Mouse (Mus musculus): ENCODE data around the gene Rad51b. TPM values are rescaled to one million over a fixed set of nuclear protein-coding genes. Genes with fewer than 3 reads are reported as not detected.
A peak's percentile ranks its signal among the peaks of the same experiment; 100 is the strongest.

The Rad51b gene
- polyA plus RNA-seq, 1 experiment from 2014 or later = 4.9 TPM

DNA sequence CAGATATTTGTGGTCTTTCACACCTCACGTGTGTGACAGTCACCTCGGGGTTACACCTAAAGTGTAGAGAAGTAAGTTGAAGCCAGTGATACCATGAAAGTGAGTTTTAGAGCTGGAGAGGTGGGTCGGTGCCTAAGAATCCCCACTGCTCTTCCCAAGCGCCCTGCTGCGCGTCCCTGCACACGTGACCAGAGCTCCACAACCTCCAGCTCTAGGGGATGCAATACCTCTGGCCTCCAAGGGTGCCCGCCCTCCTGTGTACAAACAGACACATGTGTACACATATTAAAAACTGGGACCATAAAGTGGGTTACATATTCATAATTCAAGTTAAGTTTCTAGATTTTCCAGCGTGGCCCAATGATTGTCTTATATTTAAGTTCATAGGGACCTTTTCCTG lies 159.2 kb downstream of the Rad51b start:
- no peaks in the 10 kb centered on the region for H3K9me3 ChIP-seq (replicated peaks; ENCODE audit: control insufficient read depth, low read length)
- no peaks in the 10 kb centered on the region for H3K4me1 ChIP-seq (ENCODE audit: control insufficient read depth, insufficient read depth, low read length)
- H3K4me2 ChIP-seq (ENCODE audit: low read depth, low read length) = no peak overlapping the region
- DNase-seq (ENCODE audit: low spot score) = no peak
- no peak for ATAC-seq (replicated peaks; ENCODE audit: insufficient number of reproducible peaks, low FRiP score, low TSS enrichment, low read depth)
- no peak overlapping the region for H3K27ac ChIP-seq (replicated peaks; ENCODE audit: low read depth, low read length)
- no peaks in the 10 kb centered on the region for H3K27me3 ChIP-seq (ENCODE audit: control insufficient read depth, insufficient read depth, low read length)
- 87% methylated on average over 9 of the region's 9 CpGs for WGBS
- H3K36me3 ChIP-seq (replicated peaks; ENCODE audit: control insufficient read depth, insufficient read depth, low read depth, low read length) = no peaks in the 10 kb centered on the region
- H3K9ac ChIP-seq (replicated peaks; ENCODE audit: low read length) = no peak overlapping the region
- H3K4me3 ChIP-seq (ENCODE audit: low read depth, low read length) = no peak overlapping the region

DNA sequence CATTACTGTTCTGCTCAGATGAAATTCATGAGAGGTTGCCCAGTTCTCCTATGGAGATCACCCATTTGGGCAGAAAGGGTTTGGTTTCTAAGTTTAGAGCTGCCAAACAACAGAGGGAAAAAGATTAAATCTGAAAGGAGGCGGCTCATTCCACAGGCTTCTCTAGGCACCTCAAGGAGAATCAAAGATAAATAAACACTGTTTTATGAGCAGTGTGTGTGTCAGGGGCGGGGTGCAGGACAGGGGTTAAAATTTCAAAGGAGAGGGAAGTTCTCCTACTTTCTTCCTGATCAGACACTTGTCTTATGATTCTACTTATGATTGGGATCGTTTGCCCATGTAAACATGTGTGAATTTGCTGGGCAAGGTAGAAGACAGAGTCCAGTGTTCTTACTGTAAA lies 166.3 kb downstream of the Rad51b start:
- H3K27me3 ChIP-seq (ENCODE audit: control insufficient read depth, insufficient read depth, low read length) = no peaks in the 10 kb centered on the region
- no peaks in the 10 kb centered on the region for H3K4me1 ChIP-seq (ENCODE audit: control insufficient read depth, insufficient read depth, low read length)
- no peaks in the 10 kb centered on the region for H3K36me3 ChIP-seq (replicated peaks; ENCODE audit: control insufficient read depth, insufficient read depth, low read depth, low read length)
- 69% methylated on average over 3 of the region's 3 CpGs for WGBS
- H3K9ac ChIP-seq (replicated peaks; ENCODE audit: low read length) = no peak overlapping the region
- ATAC-seq (replicated peaks; ENCODE audit: insufficient number of reproducible peaks, low FRiP score, low TSS enrichment, low read depth) = no peak
- no peak for DNase-seq (ENCODE audit: low spot score)
- no peak overlapping the region for H3K4me3 ChIP-seq (ENCODE audit: low read depth, low read length)
- no peak overlapping the region for H3K27ac ChIP-seq (replicated peaks; ENCODE audit: low read depth, low read length)
- H3K9me3 ChIP-seq (replicated peaks; ENCODE audit: control insufficient read depth, low read length) = no peaks in the 10 kb centered on the region
- H3K4me2 ChIP-seq (ENCODE audit: low read depth, low read length) = no peak overlapping the region

DNA sequence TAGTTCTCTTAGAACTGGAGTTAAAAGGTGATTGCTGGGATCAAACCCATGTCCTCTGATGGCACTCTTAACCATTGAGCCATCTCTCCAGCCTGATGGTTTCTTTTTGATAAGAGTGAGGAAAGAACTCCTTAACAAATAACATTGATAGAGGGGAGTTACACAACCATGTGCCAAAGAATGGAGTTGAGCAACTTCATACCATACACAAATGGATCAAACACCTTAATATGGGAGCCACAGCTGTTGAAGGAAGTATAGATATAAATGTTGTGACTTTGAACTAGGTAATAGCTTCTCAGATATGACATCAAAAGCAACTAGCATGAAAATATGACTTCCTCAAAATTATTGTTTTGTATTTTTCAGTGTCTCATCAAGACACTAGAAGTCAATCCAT lies 173.0 kb downstream of the Rad51b start:
- H3K4me3 ChIP-seq (ENCODE audit: low read depth, low read length) = no peak overlapping the region
- no peak overlapping the region for H3K27ac ChIP-seq (replicated peaks; ENCODE audit: low read depth, low read length)
- H3K36me3 ChIP-seq (replicated peaks; ENCODE audit: control insufficient read depth, insufficient read depth, low read depth, low read length) = no peaks in the 10 kb centered on the region
- no peak for ATAC-seq (replicated peaks; ENCODE audit: insufficient number of reproducible peaks, low FRiP score, low TSS enrichment, low read depth)
- no peaks in the 10 kb centered on the region for H3K4me1 ChIP-seq (ENCODE audit: control insufficient read depth, insufficient read depth, low read length)
- no peaks in the 10 kb centered on the region for H3K27me3 ChIP-seq (ENCODE audit: control insufficient read depth, insufficient read depth, low read length)
- H3K4me2 ChIP-seq (ENCODE audit: low read depth, low read length) = no peak overlapping the region
- no peaks in the 10 kb centered on the region for H3K9me3 ChIP-seq (replicated peaks; ENCODE audit: control insufficient read depth, low read length)
- no peak overlapping the region for H3K9ac ChIP-seq (replicated peaks; ENCODE audit: low read length)
- DNase-seq (ENCODE audit: low spot score) = no peak

DNA sequence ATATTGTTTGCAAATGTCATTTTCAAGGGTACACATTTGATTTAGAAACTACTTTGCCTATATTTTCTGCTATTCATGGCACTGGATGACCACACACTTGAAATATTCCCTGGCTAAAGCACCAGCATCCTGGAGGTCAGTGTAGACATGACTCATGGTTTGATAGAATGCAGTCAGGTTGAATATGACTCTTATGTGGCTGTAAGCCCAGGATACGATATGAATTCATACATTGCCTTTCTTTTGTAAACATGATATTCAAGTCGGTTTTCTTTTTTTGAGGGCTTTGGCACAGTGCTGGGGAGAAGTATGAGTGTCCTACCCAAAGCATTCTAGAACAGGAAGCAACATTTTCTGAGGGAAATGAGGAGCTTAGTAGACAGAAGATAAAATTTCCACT lies 174.8 kb downstream of the Rad51b start:
- Histone ChIP-seq H3K9me3 (replicated peaks; ENCODE audit: control insufficient read depth, low read length) (no peaks in the 10 kb centered on the region), H3K4me2 (ENCODE audit: low read depth, low read length) (no peak overlapping the region), H3K27ac (replicated peaks; ENCODE audit: low read depth, low read length) (no peak overlapping the region), H3K36me3 (replicated peaks; ENCODE audit: control insufficient read depth, insufficient read depth, low read depth, low read length) (no peaks in the 10 kb centered on the region), H3K4me3 (ENCODE audit: low read depth, low read length) (no peak overlapping the region), H3K4me1 (ENCODE audit: control insufficient read depth, insufficient read depth, low read length) (no peaks in the 10 kb centered on the region), H3K9ac (replicated peaks; ENCODE audit: low read length) (no peak overlapping the region), H3K27me3 (ENCODE audit: control insufficient read depth, insufficient read depth, low read length) (no peaks in the 10 kb centered on the region)
- WGBS = 86% methylated on average over 2 of the region's 2 CpGs
- DNase-seq (ENCODE audit: low spot score) (no peak), ATAC-seq (replicated peaks; ENCODE audit: insufficient number of reproducible peaks, low FRiP score, low TSS enrichment, low read depth) (no peak)

DNA sequence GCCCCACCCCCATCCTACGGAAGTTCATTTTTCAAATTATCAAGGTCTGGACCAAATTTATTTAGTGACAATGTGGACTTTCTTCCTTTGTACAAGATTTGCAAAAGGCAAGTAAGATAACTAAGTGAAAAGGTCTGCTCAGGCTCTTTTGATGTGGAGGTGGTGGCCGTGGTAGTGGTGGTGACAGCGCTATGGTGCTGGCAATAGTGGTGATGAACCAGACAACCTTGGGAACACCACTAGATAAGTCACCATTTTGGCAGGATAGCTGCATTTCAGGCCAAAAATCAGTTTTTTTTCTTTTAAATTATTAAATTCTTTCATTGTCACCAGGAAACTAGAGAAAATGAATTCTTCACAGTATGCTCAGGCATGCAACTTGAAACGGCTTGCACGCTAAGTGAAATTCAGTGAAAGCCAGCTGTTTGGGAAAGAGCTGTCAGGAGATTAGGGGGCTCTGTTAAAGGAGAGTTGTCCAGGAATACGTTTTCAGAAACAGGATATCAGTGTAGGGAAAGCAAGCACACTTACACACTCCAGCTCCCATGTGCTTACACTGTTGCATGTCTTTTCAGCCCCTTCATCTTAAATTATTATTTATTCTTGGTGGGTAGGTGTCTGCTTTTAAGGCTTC lies 179.4 kb downstream of the Rad51b start:
- 59% methylated on average over 6 of the region's 6 CpGs for WGBS
- no peaks in the 10 kb centered on the region for H3K36me3 ChIP-seq (replicated peaks; ENCODE audit: control insufficient read depth, insufficient read depth, low read depth, low read length)
- no peak overlapping the region; the same call in 1 of the 2 replicates for H3K9ac ChIP-seq (replicated peaks; ENCODE audit: low read length)
- H3K27me3 ChIP-seq (ENCODE audit: control insufficient read depth, insufficient read depth, low read length) = no peaks in the 10 kb centered on the region
- ATAC-seq (replicated peaks; ENCODE audit: insufficient number of reproducible peaks, low FRiP score, low TSS enrichment, low read depth) = no peak
- no peaks in the 10 kb centered on the region for H3K9me3 ChIP-seq (replicated peaks; ENCODE audit: control insufficient read depth, low read length)
- no peaks in the 10 kb centered on the region for H3K4me1 ChIP-seq (ENCODE audit: control insufficient read depth, insufficient read depth, low read length)
- no peak overlapping the region for H3K4me3 ChIP-seq (ENCODE audit: low read depth, low read length)
- peak; percentile 62 for DNase-seq (ENCODE audit: low spot score)
- H3K27ac ChIP-seq (replicated peaks; ENCODE audit: low read depth, low read length) = no peak overlapping the region; the same call in 1 of the 2 replicates
- no peak overlapping the region for H3K4me2 ChIP-seq (ENCODE audit: low read depth, low read length)

DNA sequence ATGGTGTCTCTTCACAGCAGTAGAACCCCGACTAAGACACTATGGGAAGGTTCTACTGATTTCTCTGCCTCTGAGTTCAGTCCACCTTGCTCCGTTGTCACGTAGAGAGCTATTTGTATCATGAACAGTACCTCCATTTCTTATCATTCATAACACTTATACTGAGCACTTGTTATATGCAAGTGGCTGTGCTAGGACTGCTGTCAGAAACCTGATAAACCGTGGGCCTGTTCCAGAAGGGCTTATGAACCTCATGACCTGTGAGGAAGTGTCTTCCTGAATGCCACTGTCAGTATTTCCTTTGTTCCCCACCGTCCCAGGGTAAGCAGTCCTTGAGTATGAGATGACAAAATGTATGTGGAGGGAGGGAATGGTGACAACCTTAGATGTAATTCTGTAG lies 181.7 kb downstream of the Rad51b start:
- 86% methylated on average over 5 of the region's 5 CpGs for WGBS
- no peak overlapping the region for H3K4me2 ChIP-seq (ENCODE audit: low read depth, low read length)
- ATAC-seq (replicated peaks; ENCODE audit: insufficient number of reproducible peaks, low FRiP score, low TSS enrichment, low read depth) (no peak), DNase-seq (ENCODE audit: low spot score) (no peak)
- no peaks in the 10 kb centered on the region for H3K36me3 ChIP-seq (replicated peaks; ENCODE audit: control insufficient read depth, insufficient read depth, low read depth, low read length)
- no peaks in the 10 kb centered on the region for H3K4me1 ChIP-seq (ENCODE audit: control insufficient read depth, insufficient read depth, low read length)
- no peaks in the 10 kb centered on the region for H3K27me3 ChIP-seq (ENCODE audit: control insufficient read depth, insufficient read depth, low read length)
- no peak overlapping the region for H3K9ac ChIP-seq (replicated peaks; ENCODE audit: low read length)
- no peak overlapping the region for H3K27ac ChIP-seq (replicated peaks; ENCODE audit: low read depth, low read length)
- H3K4me3 ChIP-seq (ENCODE audit: low read depth, low read length) = no peak overlapping the region
- no peaks in the 10 kb centered on the region for H3K9me3 ChIP-seq (replicated peaks; ENCODE audit: control insufficient read depth, low read length)

DNA sequence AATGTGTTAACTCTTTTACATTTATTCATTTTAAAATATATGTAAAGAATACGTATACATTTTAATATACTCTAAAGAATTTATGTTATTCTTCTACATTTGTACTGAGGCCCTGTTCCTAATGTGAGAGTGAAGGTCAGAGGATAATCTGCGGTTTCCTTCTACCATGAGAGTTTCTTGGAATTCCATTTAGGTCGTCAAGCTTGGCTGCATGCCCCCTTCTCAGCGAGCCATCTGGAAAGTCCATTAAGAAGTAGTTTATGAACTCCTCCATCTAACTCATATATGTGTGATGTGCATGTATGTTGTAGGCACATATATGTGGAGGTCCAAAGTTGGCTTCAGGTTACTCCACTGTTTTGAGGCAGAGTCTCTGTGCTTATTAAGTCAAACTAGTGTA lies 188.4 kb downstream of the Rad51b start:
- no peak overlapping the region for H3K4me3 ChIP-seq (ENCODE audit: low read depth, low read length)
- ATAC-seq (replicated peaks; ENCODE audit: insufficient number of reproducible peaks, low FRiP score, low TSS enrichment, low read depth) (no peak), DNase-seq (ENCODE audit: low spot score) (no peak)
- H3K4me1 ChIP-seq (ENCODE audit: control insufficient read depth, insufficient read depth, low read length) = no peaks in the 10 kb centered on the region
- no peak overlapping the region for H3K27ac ChIP-seq (replicated peaks; ENCODE audit: low read depth, low read length)
- H3K4me2 ChIP-seq (ENCODE audit: low read depth, low read length) = no peak overlapping the region
- H3K9ac ChIP-seq (replicated peaks; ENCODE audit: low read length) = no peak overlapping the region
- no peaks in the 10 kb centered on the region for H3K36me3 ChIP-seq (replicated peaks; ENCODE audit: control insufficient read depth, insufficient read depth, low read depth, low read length)
- 89% methylated on average over 4 of the region's 4 CpGs for WGBS
- no peaks in the 10 kb centered on the region for H3K27me3 ChIP-seq (ENCODE audit: control insufficient read depth, insufficient read depth, low read length)
- H3K9me3 ChIP-seq (replicated peaks; ENCODE audit: control insufficient read depth, low read length) = no peaks in the 10 kb centered on the region

DNA sequence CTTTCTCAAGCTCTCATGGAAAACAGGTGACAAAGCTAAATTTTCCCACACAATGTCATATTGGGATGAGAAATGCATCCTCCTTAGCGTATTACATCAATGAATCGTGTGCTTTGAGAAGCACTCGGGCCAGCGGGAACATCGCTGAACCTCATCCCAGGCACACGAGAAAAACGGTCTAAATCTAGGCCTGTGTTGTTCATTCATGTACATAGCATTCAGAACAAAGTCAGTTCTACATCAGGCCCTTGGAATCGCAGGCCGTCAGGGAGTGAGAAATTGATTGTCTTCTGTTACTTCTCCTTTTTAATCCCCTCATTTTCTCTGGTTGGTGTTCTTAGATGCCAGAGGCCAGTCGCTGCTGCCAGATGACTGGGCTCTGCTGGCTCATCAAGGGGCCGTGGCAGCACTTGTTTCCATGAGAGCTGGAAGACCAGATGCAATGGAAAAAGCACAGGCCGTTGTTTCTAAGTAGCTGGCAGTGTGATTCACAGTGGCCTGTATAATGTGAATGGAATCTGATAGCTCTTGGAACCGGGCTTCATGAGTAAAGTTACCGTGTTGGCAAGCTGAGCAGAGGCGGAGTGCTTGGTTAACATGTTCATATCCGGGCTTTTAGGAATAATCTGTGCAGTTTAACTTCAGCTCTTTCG lies 191.6 kb downstream of the Rad51b start:
- 84% methylated on average over 17 of the region's 17 CpGs for WGBS
- no peak overlapping the region for H3K27ac ChIP-seq (replicated peaks; ENCODE audit: low read depth, low read length)
- ATAC-seq (replicated peaks; ENCODE audit: insufficient number of reproducible peaks, low FRiP score, low TSS enrichment, low read depth) (no peak), DNase-seq (ENCODE audit: low spot score) (no peak)
- H3K9me3 ChIP-seq (replicated peaks; ENCODE audit: control insufficient read depth, low read length) = no peaks in the 10 kb centered on the region
- no peak overlapping the region for H3K4me2 ChIP-seq (ENCODE audit: low read depth, low read length)
- H3K27me3 ChIP-seq (ENCODE audit: control insufficient read depth, insufficient read depth, low read length) = no peaks in the 10 kb centered on the region
- no peak overlapping the region for H3K9ac ChIP-seq (replicated peaks; ENCODE audit: low read length)
- no peaks in the 10 kb centered on the region; the same call in 1 of the 2 replicates for H3K4me1 ChIP-seq (ENCODE audit: control insufficient read depth, insufficient read depth, low read length)
- H3K36me3 ChIP-seq (replicated peaks; ENCODE audit: control insufficient read depth, insufficient read depth, low read depth, low read length) = no peaks in the 10 kb centered on the region
- H3K4me3 ChIP-seq (ENCODE audit: low read depth, low read length) = no peak overlapping the region

Measured in embryonic facial prominence, embryonic 11.5 days (tissue).